Comparison of ENCODE assay signal across 21 mouse cellular contexts in genomic region chr7:134730406-134731126, GRCm38 (mm10).
"Had no signal": no experiment of that assay in that cellular context is flagged by ENCODE, and none has a peak within 500 bp of the region (broad histone marks: within the 10 kb centered on the region; RNA-seq: fewer than 3 reads in every experiment).

No protein-coding gene starts in this region.

- ATAC-seq: liver, postnatal 0 days; lung, postnatal 0 days; midbrain, embryonic 13.5 days; midbrain, embryonic 16.5 days had no signal

- DNase-seq: kidney, adult 9 months; kidney, postnatal 14 days; kidney, postnatal 4 days; layer of hippocampus, postnatal 36 days; liver, postnatal 0 days; lung, embryonic 14.5 days; lung, postnatal 36 days; retina, postnatal 1 day; right cerebral cortex, postnatal 25 days; spleen, adult 18-20 months; thymus, adult 18-20 months; thymus, postnatal 36 days had no signal

- H3K9me3 ChIP-seq: megakaryocyte, embryonic 14.5 days; midbrain, embryonic 10.5 days; midbrain, embryonic 13.5 days; neural tube, embryonic 13.5 days had no signal

- H3K27me3 ChIP-seq: megakaryocyte, embryonic 14.5 days; midbrain, embryonic 13.5 days; neural tube, embryonic 13.5 days had no signal

- H3K4me2 ChIP-seq: lung, embryonic 14.5 days; midbrain, embryonic 13.5 days; neural tube, embryonic 13.5 days had no signal

- H3K9ac ChIP-seq: liver, embryonic 14.5 days; liver, postnatal 0 days; lung, embryonic 14.5 days; midbrain, embryonic 13.5 days; neural tube, embryonic 13.5 days had no signal

- H3K36me3 ChIP-seq: midbrain, embryonic 13.5 days; neural tube, embryonic 13.5 days had no signal

- H3K4me3 ChIP-seq: left cerebral cortex, adult 2 months; megakaryocyte, embryonic 14.5 days; midbrain, embryonic 10.5 days; midbrain, embryonic 13.5 days; myocyte; neural tube, embryonic 13.5 days had no signal

- H3K27ac ChIP-seq: left cerebral cortex, adult 2 months; liver, embryonic 14.5 days; midbrain, embryonic 10.5 days; midbrain, embryonic 13.5 days; neural tube, embryonic 13.5 days had no signal
